Mouse (Mus musculus) megakaryocyte progenitor cell, adult 5-6 weeks (primary cell): Measurements from ENCODE around the gene Fanci. TPM values are rescaled to one million over a fixed set of nuclear protein-coding genes. Genes with fewer than 3 reads are reported as not detected.

Experiments
- ATAC-seq: replicated peaks from 2 replicates; pipeline ENCODE4 v1.8.0; 2016; ENCODE audit warnings: mild to moderate bottlenecking, moderate TSS enrichment, inconsistent platforms; ENCODE audit not compliant: poor library complexity
- total RNA-seq, 2 experiments: library from RNA; stranded (forward) in 1 of 2; stranded (reverse) in 1 of 2; fragments of 157-497, 149-512 nt in 1 of 2; fragments of 200-1000 nt in 1 of 2; gene quantifications; 2 replicates each; pipeline versions ENCODE4 v1.2.3 to v1.2.4; 2015 to 2017

Fanci gene
- 11.5 and 11.9 TPM in 2 replicates for total RNA-seq (2015)
- 22.8 and 24.8 TPM in 2 replicates for total RNA-seq (2017)

- peak; percentile 84 for ATAC-seq
These were observed at the start of gene Fanci for GRCm38 (mm10) chr7:79391883-79392649. Fanci (plus strand) TSS chr7:79391929.

- ATAC-seq = peak; percentile 74
These were observed 45.8 kb upstream of the Fanci start for GRCm38 (mm10) chr7:79345902-79346301.

- ATAC-seq = peak; percentile 35
These were observed 45.1 kb upstream of the Fanci start for GRCm38 (mm10) chr7:79346555-79347075.

- ATAC-seq = no peak
These were observed 44.5 kb upstream of the Fanci start for GRCm38 (mm10) chr7:79347108-79347813.

GRCm38 (mm10) chr7:79348816-79349215 lies 42.9 kb upstream of the Fanci start:
- ATAC-seq = no peak

GRCm38 (mm10) chr7:79349738-79350386 lies 41.9 kb upstream of the Fanci start:
- peak; percentile 81 for ATAC-seq

GRCm38 (mm10) chr7:79358350-79359182 lies 33.2 kb upstream of the Fanci start:
- peak; percentile 90 for ATAC-seq

- ATAC-seq = no peak
These were observed 32.6 kb upstream of the Fanci start for GRCm38 (mm10) chr7:79359183-79359435.

- ATAC-seq = no peak
These were observed 31.7 kb upstream of the Fanci start for GRCm38 (mm10) chr7:79360056-79360455.

- no peak for ATAC-seq
These were observed 29.5 kb upstream of the Fanci start for GRCm38 (mm10) chr7:79362208-79362607.

GRCm38 (mm10) chr7:79362830-79363229 lies 28.9 kb upstream of the Fanci start:
- ATAC-seq = no peak

- ATAC-seq = peak; percentile 61
These were observed 28.2 kb upstream of the Fanci start for GRCm38 (mm10) chr7:79363370-79364043.

GRCm38 (mm10) chr7:79368664-79369063 lies 23.1 kb upstream of the Fanci start:
- ATAC-seq = peak; percentile 40; the same call in 1 of the 2 replicates

GRCm38 (mm10) chr7:79369416-79369815 lies 22.3 kb upstream of the Fanci start:
- no peak for ATAC-seq

- ATAC-seq = peak; percentile 98
These were observed 20.3 kb upstream of the Fanci start for GRCm38 (mm10) chr7:79371321-79371879.

GRCm38 (mm10) chr7:79374017-79374416 lies 17.7 kb upstream of the Fanci start:
- no peak for ATAC-seq

GRCm38 (mm10) chr7:79375594-79375993 lies 16.1 kb upstream of the Fanci start:
- no peak for ATAC-seq

GRCm38 (mm10) chr7:79376516-79377275 lies 15.0 kb upstream of the Fanci start:
- ATAC-seq = peak; percentile 94
